Comparison of ENCODE assay signal across 7 mouse cellular contexts in the genomic region with DNA sequence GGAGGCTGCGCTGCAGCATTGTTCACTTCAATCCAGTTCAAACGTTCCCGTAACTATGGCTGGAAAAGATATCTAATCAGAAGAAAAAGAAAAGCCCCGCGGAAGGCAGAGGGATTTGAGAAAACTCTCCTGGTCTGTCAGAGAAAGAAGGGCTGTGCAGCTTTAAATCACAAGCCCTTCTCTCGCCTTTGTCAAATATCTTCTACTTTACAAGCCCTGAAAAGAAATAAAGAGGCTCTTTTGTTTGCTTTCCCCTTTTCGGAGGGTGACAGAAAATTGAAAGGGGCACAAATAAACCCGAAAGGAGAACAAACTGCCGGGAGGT.
DNase-seq lines count a peak whose midpoint lies in the region; ATAC-seq lines count a peak whose summit lies in the region.

No protein-coding gene starts in this region.

- H3K4me1 ChIP-seq in lung, embryonic 16.5 days (replicated peaks; ENCODE audit: control insufficient read depth, insufficient read depth, low read length): peaks cover 21% of the 10 kb centered on the region
- peaks cover 26% of the 10 kb centered on the region for H3K4me1 ChIP-seq in embryonic facial prominence, embryonic 15.5 days
- peaks cover 10% of the 10 kb centered on the region for H3K4me1 ChIP-seq in limb, embryonic 11.5 days (ENCODE audit: control insufficient read depth, insufficient read depth, low read length)

- H3K27me3 ChIP-seq in lung, embryonic 16.5 days (ENCODE audit: control insufficient read depth, insufficient read depth, low read depth, low read length): no peaks in the 10 kb centered on the region
- peaks cover 6% of the 10 kb centered on the region; the same call in 1 of the 2 replicates for H3K27me3 ChIP-seq in embryonic facial prominence, embryonic 15.5 days
- H3K27me3 ChIP-seq in limb, embryonic 11.5 days (ENCODE audit: control insufficient read depth, insufficient read depth, low read length): peaks cover 6% of the 10 kb centered on the region; the same call in 1 of the 2 replicates

- H3K36me3 ChIP-seq in lung, embryonic 16.5 days (ENCODE audit: control insufficient read depth, insufficient read depth, low read length): no peaks in the 10 kb centered on the region
- no peaks in the 10 kb centered on the region for H3K36me3 ChIP-seq in embryonic facial prominence, embryonic 15.5 days
- H3K36me3 ChIP-seq in limb, embryonic 11.5 days (ENCODE audit: control insufficient read depth, insufficient read depth, low read length): no peaks in the 10 kb centered on the region

- 0% methylated on average over 9 of the region's 9 CpGs for WGBS in lung, embryonic 16.5 days
- 0% methylated on average over 9 of the region's 9 CpGs for WGBS in embryonic facial prominence, embryonic 15.5 days
- under 1% methylated on average over 9 of the region's 9 CpGs for WGBS in limb, embryonic 11.5 days

- ATAC-seq in lung, embryonic 16.5 days (ENCODE audit: low read depth): no peak
- no peak for ATAC-seq in embryonic facial prominence, embryonic 15.5 days (ENCODE audit: insufficient number of reproducible peaks, low FRiP score, low TSS enrichment, low read depth)
- no peak for ATAC-seq in limb, embryonic 11.5 days (ENCODE audit: insufficient number of reproducible peaks, low FRiP score, low TSS enrichment, low read depth)

- H3K9me3 ChIP-seq in lung, embryonic 16.5 days (ENCODE audit: control insufficient read depth, low read length): no peaks in the 10 kb centered on the region
- H3K9me3 ChIP-seq in embryonic facial prominence, embryonic 15.5 days (replicated peaks): no peaks in the 10 kb centered on the region
- H3K9me3 ChIP-seq in limb, embryonic 11.5 days (ENCODE audit: control insufficient read depth, low read length): no peaks in the 10 kb centered on the region

- peak overlapping the region; percentile 87 for H3K4me3 ChIP-seq in lung, embryonic 16.5 days (ENCODE audit: low read length)
- peak overlapping the region; percentile 79 for H3K4me3 ChIP-seq in embryonic facial prominence, embryonic 15.5 days (replicated peaks)
- peak overlapping the region; percentile 87 for H3K4me3 ChIP-seq in limb, embryonic 11.5 days (ENCODE audit: low read depth, low read length)

- DNase-seq in lung, adult 18-20 months: no peak
- peak; percentile 48 for DNase-seq in limb, embryonic 11.5 days (ENCODE audit: low spot score)
- peak; percentile 6 for DNase-seq in retina, postnatal 7 days (ENCODE audit: low read depth, low spot score)
- no peak for DNase-seq in gastrocnemius, adult 8-10 months (ENCODE audit: low spot score in 2 of 2)
- DNase-seq in cerebellum, adult 11 months: no peak

- H3K9ac ChIP-seq in lung, embryonic 16.5 days (ENCODE audit: low read length): peak overlapping the region; percentile 90
- peak overlapping the region; percentile 64 for H3K9ac ChIP-seq in embryonic facial prominence, embryonic 15.5 days
- H3K9ac ChIP-seq in limb, embryonic 11.5 days (ENCODE audit: low read length): peak overlapping the region; percentile 90

- H3K27ac ChIP-seq in lung, embryonic 16.5 days (ENCODE audit: low read length): peak overlapping the region; percentile 91
- peak overlapping the region; percentile 73; the same call in 1 of the 2 replicates for H3K27ac ChIP-seq in embryonic facial prominence, embryonic 15.5 days (replicated peaks)
- peak overlapping the region; percentile 80 for H3K27ac ChIP-seq in limb, embryonic 11.5 days (replicated peaks; ENCODE audit: low read depth, low read length)

- H3K4me2 ChIP-seq in lung, embryonic 16.5 days (ENCODE audit: low read depth, low read length): peak overlapping the region; percentile 81
- peak overlapping the region; percentile 90 for H3K4me2 ChIP-seq in embryonic facial prominence, embryonic 15.5 days (replicated peaks)
- H3K4me2 ChIP-seq in limb, embryonic 11.5 days (ENCODE audit: low read depth, severe bottlenecking): peak overlapping the region; percentile 75

Comparison
In these comparisons a context has a peak if more than half of its experiments do, and no peak if none do; other contexts are left out.
1. DNase-seq: peak in limb, embryonic 11.5 days (single experiment) and retina, postnatal 7 days (single experiment); none in lung, adult 18-20 months (0 of 2), gastrocnemius, adult 8-10 months (0 of 2) and cerebellum, adult 11 months (single experiment).
2. Peak in every context shown above with its lines, with median percentiles within 50 percentile points of each other: H3K27ac ChIP-seq, H3K4me2 ChIP-seq, H3K4me3 ChIP-seq and H3K9ac ChIP-seq.